Mouse (Mus musculus) liver, adult 2 months (tissue): Measurements from ENCODE around the gene Gm9913.

Experiments
- CTCF ChIP-seq: fragments of 200-500 bp; IDR thresholded peaks from 2 replicates; pipeline ENCODE4 v1.5.1; 2011; ENCODE audit warnings: low read depth, low read length, control low read depth
- POLR2A ChIP-seq: fragments of 200-500 bp; IDR thresholded peaks from 2 replicates; pipeline ENCODE4 v1.6.1; 2011; ENCODE audit warnings: low read length, control low read depth; ENCODE audit not compliant: insufficient read depth; ENCODE audit errors: extremely low read depth

DNA sequence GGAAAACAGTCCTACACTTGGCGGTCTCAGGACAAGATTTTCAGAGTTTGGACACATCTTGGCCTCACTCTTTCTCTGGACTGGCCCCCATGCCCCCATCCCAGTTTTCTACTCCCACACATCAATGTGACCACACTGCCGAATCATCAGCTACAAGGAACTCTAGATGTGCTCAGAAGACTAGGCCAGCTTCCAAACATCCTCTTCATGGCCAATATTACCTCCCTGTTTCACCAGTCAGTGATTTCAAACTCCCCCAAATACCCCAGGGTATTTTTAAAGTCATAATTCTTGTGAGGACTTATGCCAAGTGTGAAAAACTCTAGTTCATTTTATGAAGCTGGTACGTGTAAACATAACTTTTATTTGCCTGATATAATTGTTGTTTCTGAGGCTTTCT, 40.1 kb downstream of the Gm9913 start:
- TF ChIP-seq CTCF (no peak), POLR2A (no peak)
